Mouse (Mus musculus) heart, adult 10 weeks (tissue): ENCODE measurements around the gene Pard6b. TPM values are rescaled to one million over a fixed set of nuclear protein-coding genes. Genes with fewer than 3 reads are reported as not detected.

Experiments
- polyA plus RNA-seq: library from polyadenylated mRNA; stranded (reverse); fragments of 350-450 nt; fragmentation: Illumina TruSeq; extraction: RNeasy Lipid Tissue Mini Kit (QIAGEN cat#74804); gene quantifications from one replicate; pipeline ENCODE4 v1.2.3, GENCODE M21; 2014; ENCODE audit warnings: low read depth, low replicate concordance

Pard6b gene
- 1.6 TPM for polyA plus RNA-seq

GRCm38 (mm10) chr2:168080431-168081246, at the start of gene Pard6b:
TSS of gene Pard6b (plus strand) at chr2:168081004.

Other genes with a start within 250 kb of the Pard6b start
- gene Ptpn1, start 148.9 kb upstream of the Pard6b start, polyA plus RNA-seq, result 12.8 TPM
- 0.99 TPM for gene Ripor3, start 70.4 kb upstream of the Pard6b start, polyA plus RNA-seq
- gene Adnp, start 126.1 kb downstream of the Pard6b start, polyA plus RNA-seq, result 1.6 TPM
- 34.3 TPM for gene Gm20716, start 149.4 kb downstream of the Pard6b start, polyA plus RNA-seq
- gene Dpm1, start 149.6 kb downstream of the Pard6b start, polyA plus RNA-seq, result 108 TPM
- 3.1 TPM for gene Mocs3, start 149.6 kb downstream of the Pard6b start, polyA plus RNA-seq
- not detected for gene Kcng1, start 200.7 kb downstream of the Pard6b start, polyA plus RNA-seq